Mouse (Mus musculus) embryonic facial prominence, embryonic 13.5 days (tissue): ENCODE results near the gene Ager. TPM values are rescaled to one million over a fixed set of nuclear protein-coding genes. Genes with fewer than 3 reads are reported as not detected.

ENCODE experiments used
- ATAC-seq: fragments of 200-750 bp; cut with Nextera tagmentation; 2 replicates; pipeline ENCODE4 v1.8.0; 2017; ENCODE audit warnings: low read depth; ENCODE audit not compliant: insufficient number of reproducible peaks, insufficient read depth, low FRiP score, low TSS enrichment
- H3K27ac ChIP-seq: fragments of 300-500 bp; sonication (generic); 2 replicates; pipeline ENCODE4 v1.5.1; 2015; ENCODE audit warnings: moderate library complexity, mild to moderate bottlenecking, inconsistent platforms
- H3K27me3 ChIP-seq: fragments of 300-500 bp; sonication (generic); 2 replicates; pipeline ENCODE4 v1.6.1; 2015; ENCODE audit warnings: mild to moderate bottlenecking, inconsistent platforms
- H3K36me3 ChIP-seq: fragments of 300-500 bp; sonication (generic); 2 replicates; pipeline ENCODE4 v1.6.1; 2015; ENCODE audit warnings: mild to moderate bottlenecking, inconsistent platforms
- H3K4me1 ChIP-seq: fragments of 300-500 bp; sonication (generic); 2 replicates; pipeline ENCODE4 v1.6.1; 2015; ENCODE audit warnings: inconsistent platforms
- H3K4me2 ChIP-seq: fragments of 300-500 bp; sonication (generic); 2 replicates; pipeline ENCODE4 v1.6.1; 2015; ENCODE audit warnings: moderate library complexity, mild to moderate bottlenecking, inconsistent platforms
- H3K4me3 ChIP-seq: fragments of 300-500 bp; sonication (generic); 2 replicates; pipeline ENCODE4 v1.5.1; 2015; ENCODE audit warnings: mild to moderate bottlenecking, inconsistent platforms
- H3K9ac ChIP-seq: fragments of 300-500 bp; sonication (generic); 2 replicates; pipeline ENCODE4 v1.6.1; 2015; ENCODE audit warnings: mild to moderate bottlenecking, inconsistent platforms
- H3K9me3 ChIP-seq: fragments of 300-500 bp; sonication (generic); 2 replicates; pipeline ENCODE4 v1.6.1; 2016; ENCODE audit warnings: inconsistent platforms
- WGBS: fragments of 180-500 bp; shearing (Covaris S2); methylation state at CpG from one replicate; pipeline ENCODE4 v1.1.7; 2015; ENCODE audit warnings: mixed read lengths; 5-methylcytosine and 5-hydroxymethylcytosine counted together
- polyA plus RNA-seq: library from polyadenylated mRNA; unstranded; fragments of >200 nt; fragmentation: Nextera tagmentation; extraction: Ambion mirVana; gene quantifications from 2 replicates; pipeline ENCODE4 v1.2.1, GENCODE M21; 2015

The Ager gene
- polyA plus RNA-seq, 1 experiment from 2014 or later = 3.6 TPM

GRCm38 (mm10) chr17:34591994-34592375 is 5.7 kb upstream of the Ager start:
- H3K27ac ChIP-seq = peak overlapping the region; percentile 99
- no peaks in the 10 kb centered on the region for H3K9me3 ChIP-seq
- no peaks in the 10 kb centered on the region for H3K27me3 ChIP-seq
- H3K9ac ChIP-seq = peak overlapping the region; percentile 97
- 1% methylated on average over 20 of the region's 35 CpGs for WGBS
- peaks cover 28% of the 10 kb centered on the region for H3K36me3 ChIP-seq
- peak; percentile 23; the same call in 1 of the 2 replicates for ATAC-seq
- peaks cover 72% of the 10 kb centered on the region for H3K4me1 ChIP-seq
- peak overlapping the region; percentile 86 for H3K4me3 ChIP-seq
- H3K4me2 ChIP-seq = peak overlapping the region; percentile 96

GRCm38 (mm10) chr17:34592581-34593549 is 4.8 kb upstream of the Ager start:
- Histone ChIP-seq H3K27ac (peak overlapping the region; percentile 99), H3K4me1 (peaks cover 78% of the 10 kb centered on the region), H3K4me2 (peak overlapping the region; percentile 96), H3K36me3 (peaks cover 28% of the 10 kb centered on the region), H3K9me3 (no peaks in the 10 kb centered on the region), H3K4me3 (peak overlapping the region; percentile 86), H3K27me3 (no peaks in the 10 kb centered on the region), H3K9ac (peak overlapping the region; percentile 97)
- under 1% methylated on average over 32 of the region's 32 CpGs for WGBS
- no peak for ATAC-seq

GRCm38 (mm10) chr17:34593752-34594525 is 3.7 kb upstream of the Ager start:
- Histone ChIP-seq H3K4me1 (peaks cover 76% of the 10 kb centered on the region), H3K36me3 (peaks cover 30% of the 10 kb centered on the region), H3K4me3 (peak overlapping the region; percentile 86), H3K27ac (peak overlapping the region; percentile 99; the same call in 1 of the 2 replicates), H3K9me3 (no peaks in the 10 kb centered on the region), H3K27me3 (no peaks in the 10 kb centered on the region), H3K4me2 (peak overlapping the region; percentile 96), H3K9ac (peak overlapping the region; percentile 97)
- WGBS = 39% methylated on average over 31 of the region's 34 CpGs
- ATAC-seq = no peak

GRCm38 (mm10) chr17:34596098-34596497 is 1.6 kb upstream of the Ager start:
- no peak for ATAC-seq
- peaks cover 56% of the 10 kb centered on the region for H3K4me1 ChIP-seq

GRCm38 (mm10) chr17:34599891-34600290 is 2.2 kb downstream of the Ager start:
- ATAC-seq = no peak
- Histone ChIP-seq H3K9me3 (no peaks in the 10 kb centered on the region), H3K27me3 (no peaks in the 10 kb centered on the region), H3K4me3 (no peak overlapping the region), H3K4me2 (no peak overlapping the region), H3K9ac (no peak overlapping the region), H3K27ac (no peak overlapping the region), H3K4me1 (peaks cover 48% of the 10 kb centered on the region), H3K36me3 (peaks cover 47% of the 10 kb centered on the region)
- WGBS = 78% methylated on average over 9 of the region's 9 CpGs

More at GRCm38 (mm10) chr17:34596098-34596497, 1.6 kb upstream of the Ager start:
- Histone ChIP-seq H3K9ac (no peak overlapping the region), H3K27me3 (no peaks in the 10 kb centered on the region), H3K4me3 (no peak overlapping the region), H3K4me2 (no peak overlapping the region), H3K9me3 (no peaks in the 10 kb centered on the region), H3K36me3 (peaks cover 46% of the 10 kb centered on the region), H3K27ac (no peak overlapping the region)
- WGBS = 70% methylated on average over 8 of the region's 8 CpGs

- H3K9me3 ChIP-seq = no peaks in the 10 kb centered on the region
- no peak overlapping the region for H3K27ac ChIP-seq
- peak overlapping the region; percentile 90; the same call in 1 of the 2 replicates for H3K4me3 ChIP-seq
- H3K4me1 ChIP-seq = peaks cover 40% of the 10 kb centered on the region
- peaks cover 30% of the 10 kb centered on the region for H3K36me3 ChIP-seq
- H3K4me2 ChIP-seq = peak overlapping the region; percentile 86; the same call in 1 of the 2 replicates
- no peak overlapping the region for H3K9ac ChIP-seq
- no peak for ATAC-seq
- H3K27me3 ChIP-seq = no peaks in the 10 kb centered on the region
- 82% methylated on average over 12 of the region's 12 CpGs for WGBS
These were observed 4.1 kb downstream of the Ager start for GRCm38 (mm10) chr17:34601796-34602195.

- peak; percentile 96 for ATAC-seq
- Histone ChIP-seq H3K36me3 (peaks cover 33% of the 10 kb centered on the region), H3K27ac (peak within 1 kb of the TSS; percentile 89), H3K4me1 (peaks cover 39% of the 10 kb centered on the region), H3K9me3 (no peaks in the 10 kb centered on the region), H3K9ac (peak within 1 kb of the TSS; percentile 92), H3K4me2 (peak within 1 kb of the TSS; percentile 95), H3K27me3 (no peaks in the 10 kb centered on the region), H3K4me3 (peak within 1 kb of the TSS; percentile 90)
- under 1% methylated on average over 30 of the region's 30 CpGs for WGBS
These were observed 5.9 kb downstream of the Ager start, which contains the start of gene Rnf5 for GRCm38 (mm10) chr17:34603375-34604060. Gene Rnf5 (minus strand): TSS chr17:34603690.

- H3K4me2 ChIP-seq = peak within 1 kb of the TSS; percentile 95
- H3K27ac ChIP-seq = peak within 1 kb of the TSS; percentile 89
- under 1% methylated on average over 35 of the region's 35 CpGs for WGBS
- H3K9me3 ChIP-seq = no peaks in the 10 kb centered on the region
- H3K36me3 ChIP-seq = peaks cover 30% of the 10 kb centered on the region
- peaks cover 41% of the 10 kb centered on the region for H3K4me1 ChIP-seq
- peak within 1 kb of the TSS; percentile 90 for H3K4me3 ChIP-seq
- peak within 1 kb of the TSS; percentile 92 for H3K9ac ChIP-seq
- H3K27me3 ChIP-seq = no peaks in the 10 kb centered on the region
- ATAC-seq = peak; percentile 84
These were observed 6.4 kb downstream of the Ager start, which contains the start of gene Agpat1 for GRCm38 (mm10) chr17:34604061-34604508. Gene Agpat1 (plus strand): TSS chr17:34604262.

GRCm38 (mm10) chr17:34604511-34605237 is 7.0 kb downstream of the Ager start:
- H3K4me3 ChIP-seq = peak overlapping the region; percentile 90
- H3K4me2 ChIP-seq = peak overlapping the region; percentile 95
- H3K9ac ChIP-seq = peak overlapping the region; percentile 92
- no peaks in the 10 kb centered on the region for H3K9me3 ChIP-seq
- WGBS = 16% methylated on average over 24 of the region's 24 CpGs
- H3K27me3 ChIP-seq = no peaks in the 10 kb centered on the region
- peak overlapping the region; percentile 89 for H3K27ac ChIP-seq
- peaks cover 29% of the 10 kb centered on the region for H3K36me3 ChIP-seq
- no peak for ATAC-seq
- H3K4me1 ChIP-seq = peaks cover 41% of the 10 kb centered on the region

- peaks cover 41% of the 10 kb centered on the region for H3K4me1 ChIP-seq
- peak overlapping the region; percentile 90 for H3K4me3 ChIP-seq
- ATAC-seq = peak; percentile 53; the same call in 1 of the 2 replicates
These were observed 7.9 kb downstream of the Ager start for GRCm38 (mm10) chr17:34605609-34606008.

More at GRCm38 (mm10) chr17:34605609-34606008, 7.9 kb downstream of the Ager start:
- Histone ChIP-seq H3K27ac (peak overlapping the region; percentile 89), H3K4me2 (peak overlapping the region; percentile 95), H3K36me3 (peaks cover 25% of the 10 kb centered on the region), H3K27me3 (no peaks in the 10 kb centered on the region), H3K9me3 (no peaks in the 10 kb centered on the region), H3K9ac (peak overlapping the region; percentile 92)
- under 1% methylated on average over 27 of the region's 30 CpGs for WGBS
